Mouse (Mus musculus): ENCODE results near the gene Ppfibp1. TPM values are rescaled to one million over a fixed set of nuclear protein-coding genes. Genes with fewer than 3 reads are reported as not detected.

Gene Ppfibp1
- polyA plus RNA-seq, 1 experiment, result 66.6 TPM

DNA sequence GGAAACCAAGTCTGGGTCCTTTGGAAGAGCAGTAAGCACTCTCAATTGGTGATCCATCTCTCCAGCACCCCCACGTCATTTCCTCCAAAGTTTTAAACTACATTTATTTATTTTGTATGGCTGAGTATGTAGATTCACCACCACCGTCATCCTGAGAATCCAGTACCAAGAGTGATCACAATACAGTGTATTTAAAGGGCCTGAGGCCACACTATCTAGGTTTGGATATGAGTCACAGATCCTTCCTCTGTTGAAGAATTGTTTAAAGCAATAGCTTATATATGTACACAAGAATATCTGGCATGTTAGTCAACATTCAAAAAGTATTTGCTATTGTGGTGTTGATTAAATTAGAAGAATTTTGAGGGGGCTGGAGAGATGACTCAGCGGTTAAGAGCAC is 40.0 kb upstream of the Ppfibp1 start:
- Histone ChIP-seq H3K27ac (ENCODE audit: insufficient read depth, low read length) (no peak overlapping the region), H3K9me3 (replicated peaks; ENCODE audit: control insufficient read depth, insufficient read depth, low read length, poor library complexity, severe bottlenecking) (no peaks in the 10 kb centered on the region), H3K36me3 (ENCODE audit: control insufficient read depth, insufficient read depth, low read length, poor library complexity, severe bottlenecking) (no peaks in the 10 kb centered on the region), H3K4me1 (ENCODE audit: control insufficient read depth, insufficient read depth, low read length) (no peaks in the 10 kb centered on the region), H3K4me3 (ENCODE audit: low read depth, low read length) (no peak overlapping the region), H3K27me3 (ENCODE audit: control insufficient read depth, insufficient read depth, low read length, poor library complexity, severe bottlenecking) (no peaks in the 10 kb centered on the region), H3K9ac (ENCODE audit: low read depth, poor library complexity, severe bottlenecking) (no peak overlapping the region)
- no peak for TF ChIP-seq POLR2A (IDR thresholded peaks at IDR 0.05; ENCODE audit: insufficient read depth, low read length)
- no peak for TF ChIP-seq CTCF (IDR thresholded peaks at IDR 0.05; ENCODE audit: low read depth, low read length)
- no peak for TF ChIP-seq EP300 (IDR thresholded peaks at IDR 0.05; ENCODE audit: insufficient read depth, low read depth, low read length)

DNA sequence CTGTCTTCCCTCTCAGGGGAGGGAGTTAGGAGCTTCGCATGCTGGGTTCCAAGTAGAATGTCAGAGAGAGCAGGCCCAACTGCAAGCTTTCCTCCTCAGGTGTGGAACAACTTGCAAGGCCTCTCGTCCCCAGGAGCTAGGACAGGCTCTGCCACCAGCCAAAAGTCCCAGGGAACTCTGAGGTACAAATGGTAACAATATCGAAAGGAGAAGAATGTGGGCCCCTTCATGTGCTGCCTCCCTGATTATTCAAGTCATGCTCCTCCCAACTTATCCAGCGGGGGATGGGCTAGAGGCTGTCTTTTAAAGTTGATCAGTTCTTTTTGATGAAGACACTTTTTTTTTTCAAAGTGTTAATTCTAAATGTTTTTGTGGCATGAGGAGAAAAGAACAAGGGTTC is 38.2 kb upstream of the Ppfibp1 start, which contains the start of gene Smco2:
TSS of gene Smco2 (plus strand) at position 55 of the 400 bp plus-strand sequence.
- Histone ChIP-seq H3K4me3 (ENCODE audit: low read depth, low read length) (no peak within 1 kb of the TSS), H3K27ac (ENCODE audit: insufficient read depth, low read length) (no peak within 1 kb of the TSS), H3K36me3 (ENCODE audit: control insufficient read depth, insufficient read depth, low read length, poor library complexity, severe bottlenecking) (no peaks in the 10 kb centered on the region), H3K9me3 (replicated peaks; ENCODE audit: control insufficient read depth, insufficient read depth, low read length, poor library complexity, severe bottlenecking) (no peaks in the 10 kb centered on the region), H3K9ac (ENCODE audit: low read depth, poor library complexity, severe bottlenecking) (no peak within 1 kb of the TSS), H3K27me3 (ENCODE audit: control insufficient read depth, insufficient read depth, low read length, poor library complexity, severe bottlenecking) (no peaks in the 10 kb centered on the region), H3K4me1 (ENCODE audit: control insufficient read depth, insufficient read depth, low read length) (no peaks in the 10 kb centered on the region)
- TF ChIP-seq POLR2A (IDR thresholded peaks at IDR 0.05; ENCODE audit: insufficient read depth, low read length), result no peak
- no peak for TF ChIP-seq EP300 (IDR thresholded peaks at IDR 0.05; ENCODE audit: insufficient read depth, low read depth, low read length)
- TF ChIP-seq CTCF (IDR thresholded peaks at IDR 0.05; ENCODE audit: low read depth, low read length), result no peak

GRCm38 (mm10) chr6:146851916-146852315 is 36.4 kb upstream of the Ppfibp1 start:
- TF ChIP-seq POLR2A (IDR thresholded peaks at IDR 0.05; ENCODE audit: insufficient read depth, low read length), result no peak
- TF ChIP-seq EP300 (IDR thresholded peaks at IDR 0.05; ENCODE audit: insufficient read depth, low read depth, low read length), result no peak
- Histone ChIP-seq H3K9ac (ENCODE audit: low read depth, poor library complexity, severe bottlenecking) (no peak overlapping the region), H3K36me3 (ENCODE audit: control insufficient read depth, insufficient read depth, low read length, poor library complexity, severe bottlenecking) (no peaks in the 10 kb centered on the region), H3K9me3 (replicated peaks; ENCODE audit: control insufficient read depth, insufficient read depth, low read length, poor library complexity, severe bottlenecking) (no peaks in the 10 kb centered on the region), H3K4me3 (ENCODE audit: low read depth, low read length) (no peak overlapping the region), H3K4me1 (ENCODE audit: control insufficient read depth, insufficient read depth, low read length) (no peaks in the 10 kb centered on the region), H3K27me3 (ENCODE audit: control insufficient read depth, insufficient read depth, low read length, poor library complexity, severe bottlenecking) (no peaks in the 10 kb centered on the region), H3K27ac (ENCODE audit: insufficient read depth, low read length) (no peak overlapping the region)

DNA sequence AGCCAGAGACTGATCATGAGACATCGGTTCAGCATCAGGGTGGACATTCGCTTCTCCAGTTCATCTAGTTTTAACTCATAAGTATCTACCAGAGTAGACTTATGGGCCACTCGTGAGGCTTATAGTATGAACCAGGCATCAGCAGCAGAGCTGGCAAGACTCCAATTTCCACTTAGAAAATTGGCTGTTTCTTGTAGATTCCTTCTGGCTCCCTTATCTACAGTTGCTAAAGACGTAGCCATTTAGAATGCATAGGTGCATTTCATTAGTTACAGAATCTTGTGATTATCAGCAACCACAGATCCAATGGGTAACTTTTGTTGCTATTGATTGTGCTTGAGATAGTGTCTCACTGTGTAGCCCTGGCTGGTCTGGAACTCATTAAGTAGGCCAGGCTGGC is 35.5 kb upstream of the Ppfibp1 start:
- TF ChIP-seq CTCF (IDR thresholded peaks at IDR 0.05; ENCODE audit: low read depth, low read length), result no peak
- no peak for TF ChIP-seq POLR2A (IDR thresholded peaks at IDR 0.05; ENCODE audit: insufficient read depth, low read length)
- no peak for TF ChIP-seq EP300 (IDR thresholded peaks at IDR 0.05; ENCODE audit: insufficient read depth, low read depth, low read length)
- H3K9ac ChIP-seq (ENCODE audit: low read depth, poor library complexity, severe bottlenecking), result no peak overlapping the region
- no peaks in the 10 kb centered on the region for H3K4me1 ChIP-seq (ENCODE audit: control insufficient read depth, insufficient read depth, low read length)
- no peak overlapping the region for H3K27ac ChIP-seq (ENCODE audit: insufficient read depth, low read length)
- H3K4me3 ChIP-seq (ENCODE audit: low read depth, low read length), result no peak overlapping the region
- H3K9me3 ChIP-seq (replicated peaks; ENCODE audit: control insufficient read depth, insufficient read depth, low read length, poor library complexity, severe bottlenecking), result no peaks in the 10 kb centered on the region
- no peaks in the 10 kb centered on the region for H3K27me3 ChIP-seq (ENCODE audit: control insufficient read depth, insufficient read depth, low read length, poor library complexity, severe bottlenecking)
- no peaks in the 10 kb centered on the region for H3K36me3 ChIP-seq (ENCODE audit: control insufficient read depth, insufficient read depth, low read length, poor library complexity, severe bottlenecking)

- no peaks in the 10 kb centered on the region for H3K36me3 ChIP-seq (ENCODE audit: control insufficient read depth, insufficient read depth, low read length, poor library complexity, severe bottlenecking)
- no peak for TF ChIP-seq POLR2A (IDR thresholded peaks at IDR 0.05; ENCODE audit: insufficient read depth, low read length)
- no peak for TF ChIP-seq EP300 (IDR thresholded peaks at IDR 0.05; ENCODE audit: insufficient read depth, low read depth, low read length)
- no peak for TF ChIP-seq CTCF (IDR thresholded peaks at IDR 0.05; ENCODE audit: low read depth, low read length)
- H3K27ac ChIP-seq (ENCODE audit: insufficient read depth, low read length), result no peak overlapping the region
- H3K9ac ChIP-seq (ENCODE audit: low read depth, poor library complexity, severe bottlenecking), result no peak overlapping the region
- no peaks in the 10 kb centered on the region for H3K9me3 ChIP-seq (replicated peaks; ENCODE audit: control insufficient read depth, insufficient read depth, low read length, poor library complexity, severe bottlenecking)
- no peak overlapping the region for H3K4me3 ChIP-seq (ENCODE audit: low read depth, low read length)
- no peaks in the 10 kb centered on the region for H3K4me1 ChIP-seq (ENCODE audit: control insufficient read depth, insufficient read depth, low read length)
- no peaks in the 10 kb centered on the region for H3K27me3 ChIP-seq (ENCODE audit: control insufficient read depth, insufficient read depth, low read length, poor library complexity, severe bottlenecking)
Measured at GRCm38 (mm10) chr6:146855185-146855584, 33.1 kb upstream of the Ppfibp1 start.

DNA sequence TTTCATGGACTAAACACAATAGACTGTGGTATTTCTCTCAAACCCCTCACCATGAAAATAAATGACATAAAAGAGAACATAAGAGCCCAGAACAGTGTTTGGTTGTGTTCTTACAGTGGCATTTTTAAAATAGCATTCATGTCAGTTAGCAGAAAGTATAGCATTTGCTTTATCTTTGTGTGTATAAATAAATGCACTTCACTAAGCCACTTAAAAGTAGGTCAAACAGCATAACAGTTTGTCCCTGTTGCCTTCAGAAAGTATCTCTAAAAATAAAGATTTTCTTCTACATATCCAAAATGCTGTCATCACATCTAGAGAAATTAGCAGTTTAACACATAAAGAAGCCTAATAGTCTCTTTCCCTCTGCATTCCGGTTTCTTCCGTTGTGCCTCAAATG is 30.9 kb upstream of the Ppfibp1 start:
- no peaks in the 10 kb centered on the region for H3K27me3 ChIP-seq (ENCODE audit: control insufficient read depth, insufficient read depth, low read length, poor library complexity, severe bottlenecking)
- H3K4me3 ChIP-seq (ENCODE audit: low read depth, low read length), result no peak overlapping the region
- no peak overlapping the region for H3K27ac ChIP-seq (ENCODE audit: insufficient read depth, low read length)
- no peaks in the 10 kb centered on the region for H3K4me1 ChIP-seq (ENCODE audit: control insufficient read depth, insufficient read depth, low read length)
- TF ChIP-seq CTCF (IDR thresholded peaks at IDR 0.05; ENCODE audit: low read depth, low read length) (no peak), POLR2A (IDR thresholded peaks at IDR 0.05; ENCODE audit: insufficient read depth, low read length) (no peak), EP300 (IDR thresholded peaks at IDR 0.05; ENCODE audit: insufficient read depth, low read depth, low read length) (no peak)
- H3K9ac ChIP-seq (ENCODE audit: low read depth, poor library complexity, severe bottlenecking), result no peak overlapping the region
- no peaks in the 10 kb centered on the region for H3K36me3 ChIP-seq (ENCODE audit: control insufficient read depth, insufficient read depth, low read length, poor library complexity, severe bottlenecking)
- no peaks in the 10 kb centered on the region for H3K9me3 ChIP-seq (replicated peaks; ENCODE audit: control insufficient read depth, insufficient read depth, low read length, poor library complexity, severe bottlenecking)
